Mouse (Mus musculus): Measurements from ENCODE around the gene Phactr3. TPM values are rescaled to one million over a fixed set of nuclear protein-coding genes. Genes with fewer than 3 reads are reported as not detected.

The Phactr3 gene
- total and polyA plus RNA-seq, 2 experiments from 2014 or later: 97.8 to 152 TPM

GRCm38 (mm10) chr2:178125427-178125826 is 6.7 kb downstream of the Phactr3 start:
- Histone ChIP-seq H3K27me3 (ENCODE audit: insufficient read depth, low read length) (no peaks in the 10 kb centered on the region), H3K27ac (ENCODE audit: low read depth, low read length) (no peak overlapping the region), H3K9ac (no peak overlapping the region), H3K4me2 (ENCODE audit: low read depth) (no peak overlapping the region), H3K36me3 (ENCODE audit: insufficient read depth) (no peaks in the 10 kb centered on the region), H3K4me1 (ENCODE audit: insufficient read depth) (peaks cover 3% of the 10 kb centered on the region; the same call in 1 of the 2 replicates), H3K9me3 (ENCODE audit: low read length) (no peaks in the 10 kb centered on the region), H3K4me3 (ENCODE audit: low read depth, low read length) (no peak overlapping the region)
- DNase-seq (no peak), ATAC-seq (no peak)
- TF ChIP-seq CTCF (IDR thresholded peaks at IDR 0.05; ENCODE audit: low read depth): no peak
- WGBS: 84% methylated on average over 8 of the region's 8 CpGs

GRCm38 (mm10) chr2:178126041-178126820 is 7.5 kb downstream of the Phactr3 start:
- H3K27me3 ChIP-seq (ENCODE audit: insufficient read depth, low read length): no peaks in the 10 kb centered on the region
- H3K9ac ChIP-seq: no peak overlapping the region
- no peak overlapping the region for H3K27ac ChIP-seq (ENCODE audit: low read depth, low read length)
- no peaks in the 10 kb centered on the region for H3K9me3 ChIP-seq (ENCODE audit: low read length)
- DNase-seq: no peak
- WGBS: 96% methylated on average over 7 of the region's 7 CpGs
- no peak overlapping the region for H3K4me3 ChIP-seq (ENCODE audit: low read depth, low read length)
- H3K4me2 ChIP-seq (ENCODE audit: low read depth): no peak overlapping the region
- peaks cover 3% of the 10 kb centered on the region; the same call in 1 of the 2 replicates for H3K4me1 ChIP-seq (ENCODE audit: insufficient read depth)
- no peaks in the 10 kb centered on the region for H3K36me3 ChIP-seq (ENCODE audit: insufficient read depth)
- no peak for ATAC-seq
- no peak for TF ChIP-seq CTCF (IDR thresholded peaks at IDR 0.05; ENCODE audit: low read depth)

- H3K27me3 ChIP-seq (ENCODE audit: insufficient read depth, low read length): no peaks in the 10 kb centered on the region
- H3K27ac ChIP-seq (ENCODE audit: low read depth, low read length): no peak overlapping the region
- peaks cover 3% of the 10 kb centered on the region; the same call in 1 of the 2 replicates for H3K4me1 ChIP-seq (ENCODE audit: insufficient read depth)
- no peaks in the 10 kb centered on the region for H3K36me3 ChIP-seq (ENCODE audit: insufficient read depth)
- no peak for TF ChIP-seq CTCF (IDR thresholded peaks at IDR 0.05; ENCODE audit: low read depth)
- H3K9me3 ChIP-seq (ENCODE audit: low read length): no peaks in the 10 kb centered on the region
- 0 out of 2 replicates have a peak, but pooled peaks have one; percentile 8 for ATAC-seq
- H3K4me3 ChIP-seq (ENCODE audit: low read depth, low read length): no peak overlapping the region
- DNase-seq: no peak
- H3K9ac ChIP-seq: no peak overlapping the region
- 69% methylated on average over 5 of the region's 5 CpGs for WGBS
- no peak overlapping the region for H3K4me2 ChIP-seq (ENCODE audit: low read depth)
Observed at GRCm38 (mm10) chr2:178128594-178128993, 9.8 kb downstream of the Phactr3 start.

- Histone ChIP-seq H3K9ac (no peak overlapping the region), H3K27me3 (ENCODE audit: insufficient read depth, low read length) (no peaks in the 10 kb centered on the region), H3K4me1 (ENCODE audit: insufficient read depth) (peaks cover 3% of the 10 kb centered on the region; the same call in 1 of the 2 replicates), H3K4me3 (ENCODE audit: low read depth, low read length) (no peak overlapping the region), H3K27ac (ENCODE audit: low read depth, low read length) (no peak overlapping the region), H3K36me3 (ENCODE audit: insufficient read depth) (no peaks in the 10 kb centered on the region), H3K9me3 (ENCODE audit: low read length) (no peaks in the 10 kb centered on the region), H3K4me2 (ENCODE audit: low read depth) (no peak overlapping the region)
- ATAC-seq (peak; percentile 88), DNase-seq (peak; percentile 64)
- 61% methylated on average over 4 of the region's 4 CpGs for WGBS
- TF ChIP-seq CTCF (IDR thresholded peaks at IDR 0.05; ENCODE audit: low read depth): no peak
Observed at GRCm38 (mm10) chr2:178129161-178129560, 10.4 kb downstream of the Phactr3 start.

- Histone ChIP-seq H3K4me2 (ENCODE audit: low read depth) (no peak overlapping the region), H3K9me3 (ENCODE audit: low read length) (no peaks in the 10 kb centered on the region), H3K36me3 (ENCODE audit: insufficient read depth) (no peaks in the 10 kb centered on the region), H3K4me1 (ENCODE audit: insufficient read depth) (peaks cover 3% of the 10 kb centered on the region; the same call in 1 of the 2 replicates), H3K4me3 (ENCODE audit: low read depth, low read length) (no peak overlapping the region), H3K9ac (no peak overlapping the region), H3K27ac (ENCODE audit: low read depth, low read length) (no peak overlapping the region), H3K27me3 (ENCODE audit: insufficient read depth, low read length) (no peaks in the 10 kb centered on the region)
- DNase-seq (no peak), ATAC-seq (no peak)
- 94% methylated on average over 2 of the region's 2 CpGs for whole genome bisulfite sequencing
- no peak for TF ChIP-seq CTCF (IDR thresholded peaks at IDR 0.05; ENCODE audit: low read depth)
Observed at GRCm38 (mm10) chr2:178129676-178130075, 10.9 kb downstream of the Phactr3 start.

GRCm38 (mm10) chr2:178130536-178130935 is 11.8 kb downstream of the Phactr3 start:
- TF ChIP-seq CTCF (IDR thresholded peaks at IDR 0.05; ENCODE audit: low read depth): no peak
- Histone ChIP-seq H3K4me3 (ENCODE audit: low read depth, low read length) (no peak overlapping the region), H3K36me3 (ENCODE audit: insufficient read depth) (no peaks in the 10 kb centered on the region), H3K4me1 (ENCODE audit: insufficient read depth) (peaks cover 3% of the 10 kb centered on the region; the same call in 1 of the 2 replicates), H3K9ac (no peak overlapping the region), H3K27me3 (ENCODE audit: insufficient read depth, low read length) (no peaks in the 10 kb centered on the region), H3K9me3 (ENCODE audit: low read length) (no peaks in the 10 kb centered on the region), H3K27ac (ENCODE audit: low read depth, low read length) (no peak overlapping the region), H3K4me2 (ENCODE audit: low read depth) (no peak overlapping the region)
- DNase-seq (no peak), ATAC-seq (no peak)
- WGBS: 83% methylated on average over 5 of the region's 5 CpGs

GRCm38 (mm10) chr2:178131011-178131410 is 12.2 kb downstream of the Phactr3 start:
- ATAC-seq (no peak), DNase-seq (no peak)
- no peak overlapping the region for H3K9ac ChIP-seq
- peaks cover 3% of the 10 kb centered on the region; the same call in 1 of the 2 replicates for H3K4me1 ChIP-seq (ENCODE audit: insufficient read depth)
- no peaks in the 10 kb centered on the region for H3K27me3 ChIP-seq (ENCODE audit: insufficient read depth, low read length)
- no peak overlapping the region for H3K27ac ChIP-seq (ENCODE audit: low read depth, low read length)
- TF ChIP-seq CTCF (IDR thresholded peaks at IDR 0.05; ENCODE audit: low read depth): no peak
- H3K36me3 ChIP-seq (ENCODE audit: insufficient read depth): no peaks in the 10 kb centered on the region
- H3K9me3 ChIP-seq (ENCODE audit: low read length): no peaks in the 10 kb centered on the region
- WGBS: 79% methylated on average over 5 of the region's 5 CpGs
- no peak overlapping the region for H3K4me3 ChIP-seq (ENCODE audit: low read depth, low read length)
- no peak overlapping the region for H3K4me2 ChIP-seq (ENCODE audit: low read depth)

Measured in forebrain, postnatal 0 days (tissue).